Mouse (Mus musculus) erythroblast, embryonic 14.5 days (primary cell): ENCODE results near the gene Irx3.

Source experiments
- GATA1 ChIP-seq: IDR thresholded peaks from 2 replicates; pipeline ENCODE4 v1.6.1; 2012; ENCODE audit warnings: low read length, inconsistent platforms, mixed read lengths
- TAL1 ChIP-seq: IDR thresholded peaks from 3 replicates; pipeline ENCODE4 v1.6.1; 2012; ENCODE audit warnings: low read length, inconsistent platforms, mixed read lengths

DNA sequence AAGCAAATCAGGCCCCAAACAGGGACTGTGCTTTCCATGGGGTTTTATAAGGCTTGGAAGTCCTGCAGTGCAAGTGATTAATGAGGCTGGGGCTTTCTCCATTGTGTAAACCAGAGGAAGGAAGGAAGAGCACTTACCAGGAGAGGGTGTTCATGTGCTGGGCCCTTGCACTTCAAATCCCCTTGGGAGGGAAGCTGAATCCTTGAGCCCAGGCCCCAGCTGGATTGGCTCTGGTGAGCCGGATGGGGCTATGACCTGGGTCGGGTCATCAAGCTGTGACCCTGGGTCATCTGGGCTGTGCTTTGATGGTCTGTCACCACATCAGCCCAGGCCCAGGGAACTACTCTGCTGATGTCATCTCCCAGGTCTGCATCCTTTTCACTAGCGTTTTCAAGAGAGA is 16.9 kb upstream of the Irx3 start:
- TF ChIP-seq TAL1 (no peak), GATA1 (no peak)
